Mouse (Mus musculus): ENCODE measurements around the gene Ttc5. TPM values are rescaled to one million over a fixed set of nuclear protein-coding genes. Genes with fewer than 3 reads are reported as not detected.
"Not testable (repeated sequence)": the region's sequence is repeated elsewhere in the genome, so short reads cannot be mapped to it uniquely, and the experiment has no call there.

Ttc5 gene
- total and polyA plus RNA-seq, 2 experiments from 2014 or later: 83.9 to 93.1 TPM

GRCm38 (mm10) chr14:50744994-50745393 lies 40.3 kb downstream of the Ttc5 start, which contains the start of gene Olfr749:
TSS of gene Olfr749 (minus strand) at chr14:50745094.
- Histone ChIP-seq H3K4me3 (ENCODE audit: low read depth, low read length) (no peak within 1 kb of the TSS), H3K9ac (replicated peaks; ENCODE audit: low read length, poor library complexity, severe bottlenecking) (no peak within 1 kb of the TSS), H3K36me3 (ENCODE audit: insufficient read depth, low read length) (no peaks in the 10 kb centered on the region), H3K4me2 (ENCODE audit: low read depth, low read length, poor library complexity, severe bottlenecking) (no peak within 1 kb of the TSS), H3K27me3 (ENCODE audit: insufficient read depth, low read length) (no peaks in the 10 kb centered on the region), H3K9me3 (ENCODE audit: low read length) (no peaks in the 10 kb centered on the region), H3K4me1 (ENCODE audit: insufficient read depth, low read length) (no peaks in the 10 kb centered on the region), H3K27ac (ENCODE audit: low read depth, low read length) (no peak within 1 kb of the TSS)
- no peak for ATAC-seq (ENCODE audit: low FRiP score)
- TF ChIP-seq CTCF (IDR thresholded peaks at IDR 0.05): no peak
- no peak for DNase-seq (ENCODE audit: low spot score)

DNA sequence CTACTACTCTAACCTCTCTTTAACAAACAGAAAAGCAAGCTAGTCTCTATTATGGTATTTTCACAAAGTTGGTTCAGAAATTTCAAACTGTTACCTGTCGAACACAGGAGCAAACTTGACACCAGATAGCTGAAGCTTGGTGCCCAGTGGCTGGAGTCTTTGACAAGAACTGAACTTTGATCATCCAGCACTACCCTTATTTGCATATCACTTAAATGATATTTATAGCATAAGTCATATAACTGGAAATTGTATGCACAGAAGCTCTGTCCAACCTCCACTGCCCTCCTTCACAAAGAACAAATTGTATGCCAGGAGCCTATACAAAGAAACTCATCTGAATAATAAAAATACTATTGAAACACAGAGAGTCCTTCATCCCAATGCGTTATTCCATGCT lies 43.7 kb downstream of the Ttc5 start:
- no peak for TF ChIP-seq CTCF (IDR thresholded peaks at IDR 0.05)
- H3K27me3 ChIP-seq (ENCODE audit: insufficient read depth, low read length): no peaks in the 10 kb centered on the region
- DNase-seq (ENCODE audit: low spot score) (no peak), ATAC-seq (ENCODE audit: low FRiP score) (no peak)
- WGBS: 79% methylated on average over 2 of the region's 2 CpGs
- no peaks in the 10 kb centered on the region for H3K4me1 ChIP-seq (ENCODE audit: insufficient read depth, low read length)
- no peaks in the 10 kb centered on the region for H3K36me3 ChIP-seq (ENCODE audit: insufficient read depth, low read length)
- no peaks in the 10 kb centered on the region for H3K9me3 ChIP-seq (ENCODE audit: low read length)
- no peak overlapping the region for H3K27ac ChIP-seq (ENCODE audit: low read depth, low read length)
- no peak overlapping the region for H3K9ac ChIP-seq (replicated peaks; ENCODE audit: low read length, poor library complexity, severe bottlenecking)
- no peak overlapping the region for H3K4me2 ChIP-seq (ENCODE audit: low read depth, low read length, poor library complexity, severe bottlenecking)
- no peak overlapping the region for H3K4me3 ChIP-seq (ENCODE audit: low read depth, low read length)

- Histone ChIP-seq H3K9me3 (ENCODE audit: low read length) (no peaks in the 10 kb centered on the region), H3K36me3 (ENCODE audit: insufficient read depth, low read length) (no peaks in the 10 kb centered on the region), H3K4me3 (ENCODE audit: low read depth, low read length) (no peak overlapping the region), H3K9ac (replicated peaks; ENCODE audit: low read length, poor library complexity, severe bottlenecking) (no peak overlapping the region), H3K4me1 (ENCODE audit: insufficient read depth, low read length) (no peaks in the 10 kb centered on the region), H3K27ac (ENCODE audit: low read depth, low read length) (no peak overlapping the region), H3K27me3 (ENCODE audit: insufficient read depth, low read length) (no peaks in the 10 kb centered on the region), H3K4me2 (ENCODE audit: low read depth, low read length, poor library complexity, severe bottlenecking) (no peak overlapping the region)
- DNase-seq (ENCODE audit: low spot score): no peak
- WGBS: 77% methylated on average over 2 of the region's 2 CpGs
- ATAC-seq (ENCODE audit: low FRiP score): no peak
- no peak for TF ChIP-seq CTCF (IDR thresholded peaks at IDR 0.05)
Observed at GRCm38 (mm10) chr14:50740334-50740733, 45.0 kb downstream of the Ttc5 start.

DNA sequence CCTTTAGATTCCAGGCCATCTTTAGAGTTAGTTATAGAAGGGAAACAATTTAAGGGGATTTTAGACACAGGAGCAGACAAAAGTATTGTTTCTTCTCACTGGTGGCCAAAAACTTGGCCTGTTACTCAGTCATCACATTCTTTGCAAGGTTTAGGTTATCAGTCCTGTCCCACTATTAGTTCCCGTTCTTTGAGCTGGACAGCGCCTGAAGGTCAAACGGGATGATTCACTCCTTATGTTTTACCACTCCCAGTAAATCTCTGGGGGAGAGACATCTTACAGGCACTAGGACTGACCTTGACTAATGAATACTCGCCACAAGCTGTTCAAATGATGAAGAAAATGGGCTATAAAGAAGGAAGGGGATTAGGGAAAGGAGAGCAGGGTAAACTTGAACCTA lies 62.9 kb downstream of the Ttc5 start:
- H3K27ac ChIP-seq (ENCODE audit: low read depth, low read length); H3K4me1 ChIP-seq (ENCODE audit: insufficient read depth, low read length); ATAC-seq (ENCODE audit: low FRiP score); DNase-seq (ENCODE audit: low spot score); H3K4me3 ChIP-seq (ENCODE audit: low read depth, low read length); H3K27me3 ChIP-seq (ENCODE audit: insufficient read depth, low read length); H3K4me2 ChIP-seq (ENCODE audit: low read depth, low read length, poor library complexity, severe bottlenecking); H3K9me3 ChIP-seq (ENCODE audit: low read length); H3K36me3 ChIP-seq (ENCODE audit: insufficient read depth, low read length); H3K9ac ChIP-seq (replicated peaks; ENCODE audit: low read length, poor library complexity, severe bottlenecking): not testable (repeated sequence)
- WGBS: 91% methylated on average over 3 of the region's 4 CpGs

- WGBS: 94% methylated on average over 15 of the region's 15 CpGs
- DNase-seq (ENCODE audit: low spot score); ATAC-seq (ENCODE audit: low FRiP score): not testable (repeated sequence)
Observed at GRCm38 (mm10) chr14:50719875-50720274, 65.4 kb downstream of the Ttc5 start.

More at GRCm38 (mm10) chr14:50719875-50720274, 65.4 kb downstream of the Ttc5 start:
- not testable (repeated sequence) for H3K4me3 ChIP-seq (ENCODE audit: low read depth, low read length); H3K27me3 ChIP-seq (ENCODE audit: insufficient read depth, low read length); H3K27ac ChIP-seq (ENCODE audit: low read depth, low read length); H3K9me3 ChIP-seq (ENCODE audit: low read length); H3K9ac ChIP-seq (replicated peaks; ENCODE audit: low read length, poor library complexity, severe bottlenecking); H3K36me3 ChIP-seq (ENCODE audit: insufficient read depth, low read length); H3K4me2 ChIP-seq (ENCODE audit: low read depth, low read length, poor library complexity, severe bottlenecking); H3K4me1 ChIP-seq (ENCODE audit: insufficient read depth, low read length)

Other genes with a start within 250 kb of the Ttc5 start
- not detected in 2 replicates for gene Olfr744, start 170.6 kb downstream of the Ttc5 start, total RNA-seq (2014; rRNA removed)
- not detected in 2 replicates for gene Olfr744, start 170.6 kb downstream of the Ttc5 start, polyA plus RNA-seq (2015; fragmentation: Nextera tagmentation; extraction: Ambion mirVana)
- gene Olfr745, start 146.1 kb downstream of the Ttc5 start, total RNA-seq (2014; rRNA removed): not detected in 2 replicates
- gene Olfr745, start 146.1 kb downstream of the Ttc5 start, polyA plus RNA-seq (2015; fragmentation: Nextera tagmentation; extraction: Ambion mirVana): not detected in 2 replicates
- not detected in 2 replicates for gene Olfr746, start 138.4 kb downstream of the Ttc5 start, total RNA-seq (2014; rRNA removed)
- not detected in 2 replicates for gene Olfr746, start 138.4 kb downstream of the Ttc5 start, polyA plus RNA-seq (2015; fragmentation: Nextera tagmentation; extraction: Ambion mirVana)
- not detected in 2 replicates for gene Olfr747, start 92.3 kb downstream of the Ttc5 start, total RNA-seq (2014; rRNA removed)
- not detected in 2 replicates for gene Olfr747, start 92.3 kb downstream of the Ttc5 start, polyA plus RNA-seq (2015; fragmentation: Nextera tagmentation; extraction: Ambion mirVana)
- gene Olfr748, start 78.1 kb downstream of the Ttc5 start, total RNA-seq (2014; rRNA removed): not detected in 2 replicates
- gene Olfr748, start 78.1 kb downstream of the Ttc5 start, polyA plus RNA-seq (2015; fragmentation: Nextera tagmentation; extraction: Ambion mirVana): not detected in 2 replicates
- gene Olfr749, start 40.4 kb downstream of the Ttc5 start, total RNA-seq (2014; rRNA removed): not detected in 2 replicates
- gene Olfr749, start 40.4 kb downstream of the Ttc5 start, polyA plus RNA-seq (2015; fragmentation: Nextera tagmentation; extraction: Ambion mirVana): not detected in 2 replicates
- not detected in 2 replicates for gene Ccnb1ip1, start 22.2 kb upstream of the Ttc5 start, total RNA-seq (2014; rRNA removed)
- not detected in 2 replicates for gene Ccnb1ip1, start 22.2 kb upstream of the Ttc5 start, polyA plus RNA-seq (2015; fragmentation: Nextera tagmentation; extraction: Ambion mirVana)
- gene Parp2, start 22.3 kb upstream of the Ttc5 start, total RNA-seq (2014; rRNA removed): 16.3 and 23.5 TPM in 2 replicates
- gene Parp2, start 22.3 kb upstream of the Ttc5 start, polyA plus RNA-seq (2015; fragmentation: Nextera tagmentation; extraction: Ambion mirVana): 30.7 and 32.7 TPM in 2 replicates
- 4.9 and 7.2 TPM in 2 replicates for gene Tep1, start 85.0 kb upstream of the Ttc5 start, total RNA-seq (2014; rRNA removed)
- gene Tep1, start 85.0 kb upstream of the Ttc5 start, polyA plus RNA-seq (2015; fragmentation: Nextera tagmentation; extraction: Ambion mirVana): 1.9 and 2.2 TPM in 2 replicates
- gene Klhl33, start 112.0 kb upstream of the Ttc5 start, total RNA-seq (2014; rRNA removed): 3.8 and 5.0 TPM in 2 replicates
- gene Klhl33, start 112.0 kb upstream of the Ttc5 start, polyA plus RNA-seq (2015; fragmentation: Nextera tagmentation; extraction: Ambion mirVana): 2.4 and 2.9 TPM in 2 replicates
- 43.7 and 83.3 TPM in 2 replicates for gene Osgep, start 139.4 kb upstream of the Ttc5 start, total RNA-seq (2014; rRNA removed)
- gene Osgep, start 139.4 kb upstream of the Ttc5 start, polyA plus RNA-seq (2015; fragmentation: Nextera tagmentation; extraction: Ambion mirVana): 64.9 and 70.4 TPM in 2 replicates
- 79.9 and 84.1 TPM in 2 replicates for gene Apex1, start 139.4 kb upstream of the Ttc5 start, total RNA-seq (2014; rRNA removed)
- 150 and 162 TPM in 2 replicates for gene Apex1, start 139.4 kb upstream of the Ttc5 start, polyA plus RNA-seq (2015; fragmentation: Nextera tagmentation; extraction: Ambion mirVana)
- 65.4 and 105 TPM in 2 replicates for gene Pip4p1, start 145.3 kb upstream of the Ttc5 start, total RNA-seq (2014; rRNA removed)
- 98.4 and 99.4 TPM in 2 replicates for gene Pip4p1, start 145.3 kb upstream of the Ttc5 start, polyA plus RNA-seq (2015; fragmentation: Nextera tagmentation; extraction: Ambion mirVana)
- 18.8 and 35.9 TPM in 2 replicates for gene Pnp, start 145.6 kb upstream of the Ttc5 start, total RNA-seq (2014; rRNA removed)
- gene Pnp, start 145.6 kb upstream of the Ttc5 start, polyA plus RNA-seq (2015; fragmentation: Nextera tagmentation; extraction: Ambion mirVana): 12.5 and 14.4 TPM in 2 replicates
- 0.82 and 8.3 TPM in 2 replicates for gene Gm49342, start 159.0 kb upstream of the Ttc5 start, total RNA-seq (2014; rRNA removed)
- gene Gm49342, start 159.0 kb upstream of the Ttc5 start, polyA plus RNA-seq (2015; fragmentation: Nextera tagmentation; extraction: Ambion mirVana): 0.70 and 0.75 TPM in 2 replicates
- gene Pnp2, start 170.5 kb upstream of the Ttc5 start, total RNA-seq (2014; rRNA removed): 1.1 and 1.4 TPM in 2 replicates
- gene Pnp2, start 170.5 kb upstream of the Ttc5 start, polyA plus RNA-seq (2015; fragmentation: Nextera tagmentation; extraction: Ambion mirVana): 1.4 and 1.8 TPM in 2 replicates
- gene Rnase10, start 222.2 kb upstream of the Ttc5 start, total RNA-seq (2014; rRNA removed): not detected in 2 replicates
- 0.13 TPM in 1 of 2 replicates, not detected in the other for gene Rnase10, start 222.2 kb upstream of the Ttc5 start, polyA plus RNA-seq (2015; fragmentation: Nextera tagmentation; extraction: Ambion mirVana)